Mouse (Mus musculus): ENCODE measurements around the gene Pou2f2. TPM values are rescaled to one million over a fixed set of nuclear protein-coding genes. Genes with fewer than 3 reads are reported as not detected.

Pou2f2 gene
- total RNA-seq, 2 experiments from 2014 or later: 0.36 to 0.79 TPM

DNA sequence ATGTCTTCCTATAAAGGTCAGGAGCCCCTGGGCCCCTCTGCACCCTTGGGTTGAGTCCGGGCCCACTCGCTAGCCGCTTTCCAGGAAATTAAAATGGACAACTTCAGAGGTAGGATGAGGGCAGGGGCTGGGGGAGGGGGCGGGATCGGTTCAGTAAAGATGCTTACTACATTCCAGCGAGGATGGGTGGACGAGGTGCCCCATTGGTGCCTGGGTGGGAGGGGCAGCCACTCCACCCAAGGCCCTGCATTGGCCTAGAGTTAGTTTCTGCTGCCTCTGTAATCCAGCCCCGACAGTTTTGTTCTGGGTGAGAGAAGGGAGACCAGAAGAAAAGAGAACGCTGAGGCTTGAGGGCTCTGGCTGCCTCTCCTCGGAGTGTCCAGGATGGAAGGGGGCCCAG lies 89.7 kb downstream of the Pou2f2 start:
- DNase-seq: no peak

DNA sequence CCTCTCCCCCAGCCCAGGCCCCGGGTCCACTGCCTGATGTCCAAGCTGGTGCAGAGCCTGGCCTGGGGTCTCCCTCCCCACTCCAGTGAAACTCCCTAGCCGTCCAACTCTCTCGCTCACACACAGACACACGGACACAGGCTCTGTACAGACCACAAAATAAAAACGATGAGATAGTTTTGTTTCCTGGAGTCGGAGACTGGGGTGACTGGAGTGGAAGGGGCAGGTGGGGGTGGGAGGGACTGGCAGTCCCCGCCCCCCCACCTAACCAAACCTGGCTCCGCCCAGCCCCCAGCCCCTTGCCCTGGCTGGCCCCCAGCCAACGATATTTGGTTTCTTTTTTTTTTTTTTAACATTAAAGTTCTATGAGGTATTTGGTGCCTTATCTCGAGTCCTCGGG lies 90.6 kb downstream of the Pou2f2 start:
- DNase-seq: no peak

DNA sequence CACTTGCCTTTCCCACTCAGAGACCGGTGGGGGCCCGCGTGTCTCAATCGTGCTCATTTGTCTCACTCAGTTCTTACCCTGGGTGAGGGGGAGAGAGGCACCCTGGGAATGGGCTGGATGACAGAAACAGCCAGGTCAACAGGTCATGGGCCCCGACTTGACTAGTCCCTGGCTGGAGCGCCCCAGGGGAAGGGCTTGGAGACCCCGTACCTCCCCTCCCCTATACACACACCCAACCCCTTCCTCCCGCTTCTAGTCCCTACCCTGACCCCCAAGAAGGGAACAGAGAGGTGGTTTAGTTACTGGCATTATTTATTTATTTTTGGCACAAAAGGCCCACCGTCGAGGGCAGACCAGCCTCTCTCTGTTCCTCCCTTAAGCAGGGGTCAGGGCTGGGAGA lies 91.0 kb downstream of the Pou2f2 start:
- no peak for DNase-seq

DNA sequence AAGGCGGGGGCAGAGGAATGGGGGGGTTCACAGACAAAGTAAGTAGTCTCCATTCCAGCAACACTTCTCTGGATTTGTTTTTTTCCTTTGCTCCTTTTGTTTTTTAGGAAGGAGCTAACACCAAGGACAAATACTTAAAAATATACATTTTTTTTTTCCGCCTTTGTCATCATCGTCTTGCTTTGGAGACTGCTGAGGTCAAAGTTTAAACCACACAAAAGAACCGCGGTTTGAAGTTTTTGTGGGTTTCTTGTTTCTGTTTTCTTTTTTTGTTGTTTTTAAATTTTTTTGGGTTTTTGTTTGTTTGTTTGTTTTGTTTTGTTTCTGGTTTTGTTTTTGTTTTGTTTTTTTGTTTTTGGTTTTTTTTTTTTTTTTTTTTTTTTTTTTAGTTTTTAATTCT lies 91.6 kb downstream of the Pou2f2 start:
- no peak for DNase-seq

DNA sequence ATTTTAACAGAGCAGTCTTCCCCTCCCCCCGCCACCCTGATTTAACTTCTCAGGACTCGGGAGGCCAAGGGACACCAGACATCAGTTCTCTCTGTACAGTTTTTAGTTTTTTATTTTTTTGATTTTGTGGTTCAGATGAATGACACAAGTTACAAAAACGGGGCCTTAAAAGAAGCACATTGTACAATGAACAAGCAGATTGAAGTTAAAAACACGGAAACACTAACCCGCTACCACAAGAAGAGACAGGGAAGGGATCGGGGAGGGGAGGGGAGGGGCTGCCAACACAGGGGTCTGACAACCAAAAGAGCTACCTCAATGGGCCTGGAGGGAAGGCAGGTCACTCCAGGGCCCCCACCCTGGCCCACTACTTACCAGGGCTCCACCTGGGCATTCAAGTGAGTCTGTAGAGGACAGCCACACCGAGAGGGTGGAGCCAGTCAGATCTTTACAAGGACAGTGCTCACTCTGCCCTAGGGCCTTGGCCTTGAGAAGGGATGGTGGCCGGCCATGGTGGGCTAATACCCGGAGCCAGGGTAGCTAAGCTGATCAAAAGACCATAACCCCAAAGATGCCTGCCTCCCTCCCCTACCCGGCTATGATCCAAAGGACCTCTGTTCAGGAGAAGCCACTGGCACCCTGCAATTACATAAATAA lies 92.1 kb downstream of the Pou2f2 start:
- DNase-seq: no peak

DNA sequence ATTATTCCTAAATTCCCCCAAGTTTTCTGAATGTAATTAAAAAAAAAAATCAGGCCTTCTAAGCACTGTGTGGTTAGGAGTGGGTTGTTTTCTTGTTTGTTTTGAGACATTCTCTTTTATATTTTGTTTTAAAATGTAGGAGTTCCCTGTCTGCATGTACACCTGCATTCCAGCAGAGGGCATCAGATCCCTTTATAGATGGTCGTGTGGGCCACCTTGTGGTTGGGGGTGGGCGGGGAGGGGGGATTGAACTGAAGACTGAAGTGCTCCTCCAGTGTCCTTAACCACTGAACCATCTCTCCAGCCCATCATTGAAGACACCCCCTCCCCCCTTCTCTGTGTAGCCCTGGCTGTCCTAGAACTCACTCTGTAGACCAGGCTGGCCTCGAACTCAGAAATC lies 92.9 kb downstream of the Pou2f2 start:
- DNase-seq: no peak

DNA sequence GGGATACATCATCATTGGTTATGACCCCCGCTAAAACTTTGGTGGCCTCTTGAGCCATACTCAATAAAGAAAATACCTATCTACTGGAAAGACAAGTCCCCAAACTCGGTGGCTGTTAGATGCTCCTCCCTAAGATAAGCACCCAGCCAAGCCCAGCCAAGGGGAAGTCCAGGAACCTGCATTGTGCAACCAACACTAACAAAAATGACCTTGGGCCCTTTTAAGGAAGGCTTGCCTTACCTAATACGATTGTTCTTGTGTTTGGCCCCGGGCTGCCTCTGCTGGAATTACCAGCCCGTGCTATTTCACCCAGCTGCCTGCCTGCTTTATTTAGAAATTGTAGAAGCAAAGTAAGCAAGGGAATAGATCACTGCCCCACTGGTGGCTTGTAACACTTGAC lies 94.9 kb downstream of the Pou2f2 start:
- no peak for DNase-seq

DNA sequence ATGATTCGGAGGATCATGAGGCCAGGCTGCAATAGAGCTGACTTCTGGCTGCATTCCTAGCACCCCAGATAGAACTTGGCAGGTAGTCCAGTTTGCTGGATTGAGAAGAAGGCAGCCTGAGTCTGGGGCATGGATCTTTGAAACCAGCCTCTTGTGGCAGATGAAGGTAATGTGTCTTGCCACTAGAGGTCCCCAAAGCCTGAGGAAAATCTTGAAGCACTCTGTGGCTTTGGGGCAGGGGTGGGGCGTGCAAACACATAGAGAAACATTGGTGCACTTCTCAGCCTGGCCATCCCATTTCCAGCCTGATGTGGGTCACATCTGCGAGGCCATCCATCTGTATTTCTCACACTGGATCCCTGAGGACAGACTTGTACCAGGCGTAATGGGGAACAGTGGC lies 97.0 kb downstream of the Pou2f2 start:
- peak; percentile 46 for DNase-seq

DNA sequence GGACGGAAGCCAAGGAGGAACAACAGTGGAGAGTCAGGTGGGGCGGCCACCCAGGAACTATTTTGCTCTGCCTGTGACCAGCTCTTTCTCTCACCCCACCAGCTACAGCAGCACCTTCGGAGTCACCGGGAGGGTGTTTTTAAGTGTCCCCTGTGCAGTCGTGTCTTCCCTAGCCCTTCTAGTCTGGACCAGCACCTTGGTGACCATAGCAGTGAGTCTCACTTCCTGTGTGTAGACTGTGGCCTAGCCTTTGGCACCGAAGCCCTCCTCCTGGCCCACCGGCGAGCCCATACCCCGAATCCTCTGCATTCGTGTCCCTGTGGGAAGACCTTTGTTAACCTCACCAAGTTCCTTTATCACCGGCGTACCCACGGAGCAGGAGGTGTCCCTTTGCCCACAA lies 99.1 kb downstream of the Pou2f2 start:
- DNase-seq: no peak

DNA sequence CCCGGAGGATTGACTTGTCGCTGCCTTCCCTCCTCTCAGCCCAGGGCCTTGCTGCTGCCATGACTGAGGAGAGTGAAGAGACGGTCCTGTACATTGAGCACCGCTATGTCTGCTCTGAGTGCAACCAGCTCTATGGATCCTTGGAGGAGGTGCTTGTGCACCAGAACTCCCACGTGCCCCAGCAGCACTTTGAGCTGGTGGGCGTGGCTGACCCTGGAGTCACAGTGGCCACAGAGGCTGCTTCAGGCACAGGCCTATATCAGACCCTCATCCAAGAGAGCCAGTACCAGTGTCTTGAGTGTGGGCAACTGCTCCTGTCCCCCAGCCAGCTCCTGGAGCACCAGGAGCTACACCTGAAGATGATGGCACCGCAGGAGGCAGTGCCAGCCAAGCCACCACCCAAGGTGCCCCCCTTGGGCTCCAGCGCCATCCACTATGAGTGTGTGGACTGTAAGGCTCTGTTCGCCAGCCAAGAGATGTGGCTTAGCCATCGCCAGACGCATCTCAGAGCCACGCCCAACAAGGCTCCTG lies 100.0 kb downstream of the Pou2f2 start:
- DNase-seq: no peak

DNA sequence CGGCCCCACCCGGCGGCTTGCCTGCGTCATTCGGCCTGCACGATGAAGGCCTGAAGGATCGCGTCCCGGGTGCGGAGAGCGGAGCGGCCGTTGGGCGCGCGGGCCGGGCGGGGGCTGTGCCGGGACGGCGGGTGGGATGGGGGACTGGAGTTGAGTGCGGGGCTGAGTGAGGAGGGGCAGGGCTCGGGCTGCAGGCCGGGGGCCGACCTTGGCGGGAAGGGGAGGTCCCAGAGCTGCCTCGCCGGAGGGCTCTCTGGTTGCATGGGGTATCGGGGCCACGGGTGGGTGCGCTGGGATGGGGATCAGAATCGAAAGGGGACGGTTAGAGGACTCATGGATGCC lies 102.1 kb downstream of the Pou2f2 start:
- no peak for DNase-seq

DNA sequence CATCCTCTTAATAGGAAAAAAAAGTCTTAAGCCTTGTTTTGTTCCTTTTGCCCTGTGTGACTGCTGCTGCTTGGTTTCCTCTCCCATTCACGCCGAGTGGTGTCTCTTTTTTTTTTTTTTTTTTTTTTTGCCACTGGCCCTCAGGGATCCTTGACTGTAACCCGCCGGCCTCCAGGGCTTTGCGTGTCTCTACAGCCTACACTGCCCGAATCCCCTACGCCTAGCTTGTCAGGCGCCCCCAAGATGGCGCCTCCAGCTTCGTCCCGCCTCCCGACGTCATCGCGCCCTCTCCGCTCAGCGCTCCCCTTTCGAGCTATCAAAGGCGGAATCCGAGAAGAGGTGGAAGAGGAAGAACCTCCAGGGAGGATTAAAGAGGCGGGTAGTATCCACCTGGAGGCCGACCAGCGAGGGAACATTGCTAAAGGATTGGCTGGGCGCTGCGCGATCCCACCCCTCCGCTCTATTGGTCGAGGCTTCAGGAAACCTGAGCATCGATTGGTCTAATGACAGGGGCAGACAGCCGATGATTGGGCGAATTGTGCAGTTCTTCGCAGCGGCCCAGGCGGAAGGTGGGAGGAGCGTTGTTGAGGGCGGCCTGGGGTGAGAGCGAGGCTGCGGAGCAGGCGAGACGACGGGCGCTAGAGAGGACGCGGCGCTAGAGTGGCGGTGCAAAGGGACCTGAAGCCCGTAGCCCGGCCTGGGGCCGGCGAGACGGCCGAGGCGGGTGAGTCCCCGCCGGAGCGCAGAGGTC lies 102.7 kb downstream of the Pou2f2 start:
- peak; percentile 97 for DNase-seq

DNA sequence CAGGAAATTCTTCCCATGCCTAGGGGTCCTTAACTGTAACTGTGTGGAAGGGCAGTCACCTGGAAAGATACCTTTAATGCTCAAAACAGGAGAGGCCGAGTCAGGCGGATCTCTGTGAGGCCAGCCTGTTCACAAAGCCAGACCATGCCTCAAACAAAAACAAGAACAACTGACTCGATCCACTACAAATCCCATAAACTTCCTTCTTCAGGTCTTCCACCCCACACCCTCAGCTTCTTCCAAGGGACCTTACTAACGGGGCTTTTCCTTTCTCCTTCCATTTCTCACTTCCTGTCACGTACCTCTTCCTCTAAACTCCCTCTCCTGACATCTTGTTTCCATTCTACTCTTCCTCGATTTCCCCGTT lies 103.2 kb downstream of the Pou2f2 start:
- no peak for DNase-seq

DNA sequence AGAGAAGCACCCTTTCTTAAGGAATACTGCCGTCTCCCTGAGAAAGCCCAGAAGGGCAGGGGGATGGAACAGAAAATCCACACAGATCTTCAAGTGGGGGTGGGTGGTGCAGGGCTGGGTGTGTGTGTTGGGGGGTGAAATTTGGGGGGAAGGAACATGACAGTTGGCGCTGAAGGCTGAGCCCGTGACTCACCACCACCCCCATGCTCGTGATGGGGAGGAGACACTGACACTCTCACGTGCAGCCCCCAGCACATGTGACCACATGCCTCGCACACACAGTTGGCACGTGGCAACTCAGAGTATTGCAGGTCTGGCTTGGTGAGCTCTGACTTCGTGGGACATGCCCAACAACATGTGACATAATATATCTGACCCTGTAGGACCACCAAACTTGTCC lies 105.6 kb downstream of the Pou2f2 start:
- DNase-seq: no peak

DNA sequence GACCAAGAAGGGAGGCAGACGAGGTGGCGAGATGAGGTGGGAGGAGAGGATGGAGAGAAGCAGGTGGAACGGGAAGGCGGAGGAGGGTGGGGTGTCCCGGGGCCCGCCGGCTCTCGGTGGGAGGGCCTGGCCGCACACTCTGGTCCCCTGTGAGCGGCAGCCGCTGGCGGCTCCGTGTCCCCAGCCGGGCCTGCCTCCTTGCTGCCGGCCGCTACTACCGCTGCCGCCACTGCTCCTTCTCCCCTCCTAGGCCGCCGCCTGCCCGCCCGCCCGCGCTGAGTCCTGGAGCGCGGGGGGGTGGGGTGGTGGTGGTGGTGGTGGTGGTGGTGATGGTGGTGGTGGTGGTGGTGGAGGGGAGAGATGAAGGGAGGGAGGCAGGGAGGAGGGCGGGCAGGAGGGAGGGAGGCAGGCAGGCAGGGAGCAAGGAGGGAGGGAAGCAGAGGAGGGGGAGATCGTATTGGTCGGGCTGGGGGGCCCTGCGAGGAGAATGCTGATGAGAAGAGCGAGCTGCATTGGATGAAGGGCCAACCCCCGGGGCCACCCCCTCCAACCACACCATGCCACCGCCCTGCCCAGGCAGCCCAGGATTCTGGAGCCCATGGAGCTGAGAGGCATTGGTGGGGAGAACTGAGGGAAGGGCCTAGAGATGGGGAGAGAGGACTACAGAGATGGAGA lies 106.7 kb downstream of the Pou2f2 start:
- peak; percentile 45 for DNase-seq

DNA sequence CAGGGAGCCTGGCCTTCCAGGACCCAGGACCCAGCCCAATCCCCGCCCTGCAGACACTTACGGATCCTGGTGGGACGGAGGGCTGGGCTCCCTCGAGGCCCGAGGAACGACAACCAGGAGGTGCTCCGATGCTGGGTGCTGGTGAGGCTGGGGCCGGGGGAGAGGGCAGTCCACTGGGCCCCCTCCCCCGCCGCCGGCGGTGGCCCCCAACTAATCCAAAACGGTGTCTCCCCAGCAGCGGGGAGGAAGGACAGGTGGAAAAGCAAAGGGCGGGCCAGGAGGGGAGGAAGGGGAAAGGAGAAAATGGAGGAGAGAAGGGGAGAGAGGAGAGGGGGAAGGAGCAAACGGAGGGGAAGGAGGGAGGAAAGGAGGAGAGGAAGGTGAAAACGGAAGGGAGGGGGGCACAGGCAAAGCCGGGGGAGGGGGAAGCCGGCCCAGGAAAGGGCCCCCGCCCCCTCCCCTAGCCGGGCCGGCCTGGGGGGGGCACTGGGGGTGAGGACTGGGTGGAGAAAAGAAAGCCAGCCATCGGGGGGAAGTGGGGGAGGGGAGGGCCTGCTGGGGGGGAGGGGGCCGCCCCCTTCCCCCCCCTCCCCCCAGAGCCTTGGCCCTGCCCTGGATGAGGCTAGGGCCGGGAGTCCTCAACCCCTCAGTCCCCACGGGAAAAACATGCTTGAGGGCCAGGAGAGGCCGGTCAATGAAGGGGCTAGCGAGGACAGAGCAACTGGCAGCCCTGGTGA lies 107.4 kb downstream of the Pou2f2 start, which contains the start of the genes Grik5 and Zfp574:
Gene Grik5 (minus strand): TSS at position 368 of the 737 bp plus-strand sequence.
Gene Zfp574 (plus strand): TSS at position 589 of the 737 bp plus-strand sequence.
- DNase-seq: no peak

DNA sequence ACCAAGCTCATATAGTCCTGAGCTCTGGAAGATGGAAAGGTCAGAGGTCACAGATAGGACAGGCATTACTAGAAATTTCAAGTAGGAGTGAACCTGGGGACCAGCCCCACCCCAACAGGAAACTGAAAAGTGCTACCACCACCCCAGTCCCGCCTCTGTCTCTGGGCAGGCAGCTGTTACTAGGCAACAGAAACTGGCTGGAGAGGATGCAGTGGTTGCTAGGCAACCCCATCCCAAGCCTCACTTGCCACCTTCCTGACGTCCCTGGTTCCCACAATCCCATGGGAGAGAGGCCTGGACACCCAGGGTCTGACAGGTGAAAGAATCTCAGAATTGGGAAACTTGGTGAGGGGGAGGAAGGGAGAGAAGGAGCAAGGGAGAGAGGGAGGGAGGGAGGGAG lies 110.8 kb downstream of the Pou2f2 start:
- no peak for DNase-seq

DNA sequence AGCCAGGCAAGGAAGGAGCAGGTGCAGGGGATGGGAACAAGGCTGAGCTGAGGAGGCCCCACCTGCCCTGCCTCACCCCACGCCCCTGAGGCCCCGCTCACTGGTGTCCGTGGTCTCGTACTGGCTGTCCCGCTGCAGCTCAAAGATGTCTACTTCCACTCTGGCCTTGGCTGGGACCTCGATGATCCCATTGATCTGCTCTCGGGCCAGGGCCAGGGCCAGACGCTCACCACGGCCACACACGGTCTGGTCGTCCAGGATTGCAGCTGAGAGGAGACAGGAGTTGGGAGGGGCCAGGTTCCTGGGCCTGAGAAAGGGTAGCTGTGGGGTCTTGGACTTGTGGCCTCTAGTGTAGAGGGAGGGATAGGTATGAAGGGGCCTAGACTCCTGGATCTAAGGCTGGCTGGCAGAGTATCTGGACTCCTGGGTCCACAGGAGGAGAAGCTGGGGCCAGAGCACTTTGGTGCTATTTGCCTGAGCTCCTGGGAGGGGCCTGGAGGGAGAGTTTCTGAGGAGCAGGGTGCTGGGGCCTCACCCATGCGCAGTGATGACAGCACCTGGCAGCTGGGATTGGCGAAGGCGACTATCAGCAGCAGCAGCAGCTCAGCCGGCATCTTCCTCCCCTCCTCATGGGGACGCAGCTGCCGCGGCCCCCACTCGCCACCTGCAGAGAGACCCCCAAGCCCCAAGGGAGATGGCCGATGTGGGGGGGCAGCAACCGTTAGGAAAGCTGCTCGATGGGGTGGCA lies 111.4 kb downstream of the Pou2f2 start:
- DNase-seq: no peak

DNA sequence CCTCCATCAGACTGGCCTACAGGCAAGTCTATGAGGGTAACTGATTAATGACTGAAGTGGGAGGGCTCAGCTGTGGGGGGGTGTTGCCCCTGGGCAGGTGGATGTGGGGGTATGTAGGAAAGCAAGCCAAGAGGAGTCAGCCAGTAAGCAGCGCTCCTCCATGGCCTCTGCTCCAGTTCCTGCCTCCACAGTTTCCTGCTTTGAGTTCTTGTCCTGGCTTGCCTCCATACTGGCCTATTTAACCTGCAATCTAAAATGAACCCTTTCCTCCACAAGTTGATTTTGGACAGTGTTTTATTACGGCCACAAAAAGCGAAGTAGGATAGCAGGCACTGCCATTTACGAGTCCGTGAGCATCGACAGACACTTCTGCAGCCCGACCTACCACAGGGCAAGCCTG lies 112.2 kb downstream of the Pou2f2 start:
- DNase-seq: no peak

DNA sequence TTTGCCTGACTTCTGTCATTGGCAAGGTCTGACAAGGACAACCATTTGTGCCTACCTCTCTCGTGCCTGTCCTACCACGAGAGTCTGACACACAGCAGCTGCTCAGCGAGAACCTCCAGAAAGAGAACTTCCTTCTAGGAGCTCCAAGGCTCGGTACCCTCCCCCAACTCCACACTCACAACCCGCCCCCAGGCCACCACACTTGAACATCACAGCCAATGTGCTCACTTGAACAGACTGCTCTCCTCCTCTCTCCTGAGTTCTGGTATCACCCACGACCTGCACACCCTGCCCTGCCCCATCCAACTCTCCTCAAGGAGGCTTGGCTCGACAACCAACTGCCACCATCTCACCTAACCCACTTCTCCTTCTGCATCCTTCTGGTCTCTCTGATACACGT lies 115.6 kb downstream of the Pou2f2 start:
- no peak for DNase-seq

DNA sequence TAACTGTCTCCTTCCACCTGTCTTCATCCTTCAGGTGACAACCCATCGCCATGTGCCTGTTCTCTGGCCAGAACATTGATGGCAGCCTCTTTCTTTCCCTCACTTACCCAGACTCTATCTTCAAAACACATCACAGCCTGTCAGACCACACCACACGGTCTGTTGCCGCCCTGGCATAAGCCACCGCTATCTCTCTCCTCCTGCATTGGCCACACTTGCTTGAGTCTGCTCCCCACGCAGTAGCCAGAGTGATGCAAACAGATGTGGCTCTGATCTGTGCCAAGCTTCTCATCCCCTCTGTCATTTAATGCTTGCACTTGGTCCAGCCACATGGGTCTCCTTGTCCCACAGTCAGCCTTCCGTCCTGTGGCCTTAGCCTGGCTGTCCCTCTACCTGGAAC lies 116.2 kb downstream of the Pou2f2 start:
- DNase-seq: no peak

DNA sequence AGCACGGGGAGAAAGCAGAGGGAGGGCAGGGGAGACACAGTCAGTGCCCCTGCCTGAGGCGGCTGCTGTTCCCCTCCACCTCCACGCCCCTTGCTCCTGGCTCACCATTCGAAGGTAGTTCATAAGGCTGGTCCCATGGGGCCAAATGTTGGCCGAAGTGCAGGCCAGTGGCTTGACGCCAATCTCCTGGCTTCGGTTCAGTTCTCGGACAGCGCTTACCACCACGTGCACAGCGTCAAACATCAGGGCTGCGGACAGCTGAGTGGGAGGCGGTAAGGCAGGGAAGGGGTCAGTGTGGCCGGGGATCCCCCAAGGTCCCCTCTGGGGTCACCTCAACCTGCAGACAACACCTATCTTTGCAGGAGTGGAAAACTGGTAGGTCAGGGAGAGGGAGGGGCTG lies 120.7 kb downstream of the Pou2f2 start:
- peak; percentile 39 for DNase-seq
